Mouse (Mus musculus) adrenal gland, postnatal 25 days (tissue): ENCODE data around the gene Espnl. TPM values are rescaled to one million over a fixed set of nuclear protein-coding genes. Genes with fewer than 3 reads are reported as not detected.
A peak's percentile ranks its signal among the peaks of the same experiment; 100 is the strongest.

Source experiments
- DNase-seq: peaks from one replicate; pipeline ENCODE4 v3.0.0; 2021; ENCODE audit warnings: mixed read lengths
- long read RNA-seq: library from polyadenylated mRNA; stranded (forward); transcript quantifications from one replicate; pipeline ENCODE4 v2.0.0, GENCODE M21; 2021
- total RNA-seq: library from RNA; stranded (reverse); gene quantifications from 2 replicates; pipeline ENCODE4 v1.2.3, GENCODE M21; 2021

The Espnl gene
- total RNA-seq = not detected in 2 replicates
- long read RNA-seq = 0 reads

DNA sequence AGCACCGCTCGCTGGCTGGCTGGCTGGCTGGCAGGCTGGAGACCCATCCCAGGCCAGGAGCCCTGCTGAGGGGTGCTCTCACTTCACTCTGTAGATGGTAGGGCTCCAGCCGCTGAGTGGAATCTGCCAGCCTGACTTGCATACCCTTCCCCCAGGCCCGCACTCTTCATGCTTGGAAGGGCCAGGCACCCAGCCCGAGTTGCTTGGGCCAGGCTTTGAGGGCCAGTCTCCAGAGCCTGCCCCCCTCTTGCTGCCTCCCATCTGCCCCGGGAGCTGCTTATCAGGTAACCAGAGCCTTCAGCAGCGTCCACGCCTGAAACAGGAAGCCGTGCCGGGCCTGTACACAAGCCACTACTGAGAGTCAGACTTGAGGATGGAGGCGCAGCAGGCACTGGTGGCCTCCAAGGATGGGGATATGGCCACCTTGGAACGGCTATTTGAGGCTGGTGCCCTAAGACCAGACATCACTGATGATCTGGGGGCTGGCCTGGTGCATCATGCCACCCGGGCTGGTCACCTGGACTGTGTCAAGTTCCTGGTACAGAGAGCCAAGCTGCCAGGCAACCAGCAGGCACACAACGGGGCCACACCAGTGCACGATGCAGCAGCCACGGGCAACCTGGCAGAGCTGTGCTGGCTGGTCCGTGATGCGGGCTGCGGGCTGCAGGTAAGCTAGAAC is at the start of gene Espnl:
Gene Espnl (plus strand): TSS at position 316 of the 679 bp plus-strand sequence.
- no peak for DNase-seq

DNA sequence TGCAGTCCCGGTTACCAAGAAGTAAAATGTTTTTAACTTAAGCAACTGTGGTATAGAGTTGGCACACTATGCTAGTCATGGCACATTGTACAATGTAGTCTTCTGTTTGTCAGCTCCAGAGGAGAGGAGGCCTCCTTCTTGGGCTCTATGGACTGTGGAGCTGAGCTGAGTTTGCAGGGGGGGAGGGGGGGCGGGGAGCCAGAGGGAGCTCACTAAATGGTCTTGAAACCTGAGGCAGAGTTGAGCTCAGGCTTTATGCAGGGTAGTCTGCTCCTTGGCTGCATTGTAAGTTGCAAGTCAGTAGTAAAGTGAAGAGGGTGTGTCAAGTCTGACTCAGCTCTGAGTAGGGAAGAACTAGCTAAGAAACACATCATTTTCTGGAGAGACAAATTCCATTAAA is 49.6 kb upstream of the Espnl start:
- no peak for DNase-seq

DNA sequence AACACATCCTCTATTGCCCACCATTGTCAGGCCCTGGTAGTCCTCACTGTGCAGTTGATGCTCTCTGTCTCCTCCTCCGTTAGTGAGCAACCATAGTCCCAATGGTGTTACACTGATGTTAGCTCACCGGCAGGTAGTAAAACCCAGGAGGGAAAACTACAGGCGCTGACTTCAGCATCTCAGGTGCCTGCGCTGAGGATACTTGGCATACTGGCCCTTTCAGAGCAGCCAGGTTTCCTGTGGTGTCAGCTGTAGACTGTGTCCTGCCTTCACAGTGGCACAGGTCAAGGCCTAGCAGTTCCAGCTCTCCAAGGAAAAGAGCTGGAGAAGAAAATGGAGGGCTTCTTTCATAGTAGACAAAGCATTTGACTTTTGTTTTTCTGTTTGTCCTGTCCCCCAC is 45.3 kb upstream of the Espnl start:
- no peak for DNase-seq

DNA sequence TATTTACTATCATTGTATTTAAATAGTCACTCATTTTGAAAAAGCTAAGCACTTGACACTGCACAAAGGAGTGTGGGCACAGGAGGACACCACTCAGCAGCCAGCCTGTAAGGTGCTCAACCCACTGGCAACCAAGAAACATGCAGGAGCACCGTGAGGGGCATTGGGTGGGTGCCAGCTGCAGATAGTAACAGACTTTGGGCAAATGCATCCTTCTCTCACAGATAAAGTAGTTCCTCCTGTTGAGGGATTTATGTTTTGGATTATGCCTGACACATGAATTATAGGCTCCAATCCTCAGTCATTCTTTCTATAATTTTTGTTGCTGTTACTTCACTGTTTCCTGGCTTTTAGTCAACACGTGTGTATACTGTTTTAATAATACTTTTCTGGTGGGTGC is 44.4 kb upstream of the Espnl start:
- DNase-seq = no peak

DNA sequence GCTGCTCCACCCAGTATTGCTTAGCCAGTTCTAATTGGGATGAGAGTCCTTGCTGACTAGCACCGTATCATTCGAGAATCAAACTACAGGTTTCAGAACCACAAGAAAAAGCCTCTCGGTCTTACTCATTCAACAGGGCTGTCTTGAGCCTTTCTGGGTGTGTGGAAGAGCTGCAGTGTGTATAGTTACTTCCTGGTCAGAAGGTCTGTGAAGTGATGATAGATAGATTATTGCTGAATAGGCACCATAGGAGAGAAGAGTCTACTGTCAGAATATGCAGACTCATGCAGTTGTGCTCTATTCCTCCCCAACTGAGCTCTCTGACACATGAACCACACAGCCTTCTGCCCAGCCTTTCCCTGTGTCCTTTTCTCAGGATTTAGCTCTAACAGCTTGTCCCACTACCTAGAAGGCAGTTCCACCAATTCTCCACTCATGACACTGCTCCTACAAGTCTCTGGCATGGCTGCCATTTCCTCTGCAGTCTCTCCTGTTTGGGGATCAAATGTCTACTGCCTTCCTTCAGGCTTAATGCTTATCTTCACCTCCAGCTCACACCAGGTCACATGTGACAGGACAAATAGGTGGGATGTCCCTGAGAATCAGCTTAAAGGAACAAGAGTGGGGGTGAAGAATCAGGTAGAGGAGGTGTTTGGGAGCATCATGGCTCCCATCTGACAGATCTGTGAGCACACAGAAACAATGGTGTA is 43.3 kb upstream of the Espnl start:
- no peak for DNase-seq

GRCm38 (mm10) chr1:91279126-91279525 is 42.7 kb upstream of the Espnl start:
- DNase-seq = no peak

GRCm38 (mm10) chr1:91282582-91282981 is 39.3 kb upstream of the Espnl start:
- DNase-seq = no peak

DNA sequence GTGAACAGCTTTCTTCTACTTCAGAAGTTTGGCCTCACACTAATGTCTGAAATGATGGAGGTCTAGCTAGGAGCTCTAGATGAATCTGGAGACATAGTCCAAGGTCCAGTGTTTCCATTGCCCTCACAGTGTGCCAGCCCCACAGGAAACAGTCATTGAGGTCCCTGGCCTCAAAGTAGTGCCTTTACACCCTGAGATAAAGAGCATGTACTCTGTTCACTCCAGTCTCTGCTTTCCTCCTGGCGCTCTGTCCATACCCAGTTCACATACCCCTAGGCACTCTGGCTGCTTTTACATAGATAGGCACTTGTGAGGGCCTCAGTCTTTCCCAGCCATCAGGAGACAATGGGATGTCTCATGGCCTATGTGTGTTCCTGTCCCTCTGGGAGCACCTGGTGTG is 32.5 kb upstream of the Espnl start:
- no peak for DNase-seq

DNA sequence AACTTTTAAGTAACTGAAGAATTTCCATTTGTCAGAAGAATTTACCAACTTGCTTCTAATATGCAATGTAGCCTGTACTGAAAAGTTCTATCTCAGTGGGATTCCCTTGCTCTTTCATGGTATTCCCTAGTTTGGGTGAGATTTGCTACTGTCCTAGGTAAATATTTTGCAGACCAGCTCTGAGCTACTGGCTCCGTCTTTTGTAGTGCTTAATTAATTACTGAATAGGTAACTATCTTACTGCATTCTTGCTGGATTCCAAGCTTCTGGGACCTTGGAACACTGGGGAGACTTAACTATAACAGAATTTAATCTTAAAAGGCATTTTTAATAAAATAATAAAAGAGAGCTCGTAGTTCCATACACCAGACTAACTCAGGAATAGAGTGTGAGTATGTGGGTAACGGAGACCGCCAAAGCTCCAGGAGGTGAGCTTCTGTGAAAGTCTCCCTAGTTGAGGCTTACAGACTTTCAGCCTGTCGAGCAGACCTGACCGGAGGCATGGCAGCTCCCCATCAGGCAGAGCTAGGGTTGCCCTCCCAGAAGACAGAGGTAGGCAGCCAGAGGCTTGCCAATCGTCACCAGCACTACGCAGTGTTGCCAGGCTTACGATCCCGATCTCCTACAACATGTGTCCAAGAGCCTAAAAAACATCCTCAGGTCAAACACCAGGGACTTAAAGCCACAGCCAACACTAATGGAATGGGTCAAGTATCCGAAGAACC is 29.6 kb upstream of the Espnl start:
- DNase-seq = no peak

DNA sequence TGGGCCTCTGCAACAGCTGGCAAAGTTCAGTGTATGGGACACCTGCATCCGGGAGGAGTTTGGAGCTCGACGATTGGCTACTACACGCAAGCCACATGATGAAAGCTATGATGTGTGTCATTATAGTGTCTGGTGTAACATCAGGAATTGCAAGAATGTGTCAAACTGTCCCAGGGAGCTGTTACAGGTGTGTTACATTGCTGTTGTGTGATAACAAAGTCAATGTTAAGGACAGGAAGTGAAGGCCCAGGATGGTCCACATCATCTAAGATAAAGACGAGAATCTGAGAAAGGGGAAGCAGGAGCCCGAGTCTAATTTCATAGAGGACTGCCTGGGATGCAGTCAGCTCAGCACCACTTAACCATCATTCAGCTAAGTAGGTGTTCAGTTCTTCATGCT is 26.3 kb upstream of the Espnl start:
- DNase-seq = no peak

GRCm38 (mm10) chr1:91297799-91298744 is 23.8 kb upstream of the Espnl start, which contains the start of gene Scly:
Gene Scly, plus strand, starts transcription at chr1:91298338.
- peak; percentile 95 for DNase-seq

DNA sequence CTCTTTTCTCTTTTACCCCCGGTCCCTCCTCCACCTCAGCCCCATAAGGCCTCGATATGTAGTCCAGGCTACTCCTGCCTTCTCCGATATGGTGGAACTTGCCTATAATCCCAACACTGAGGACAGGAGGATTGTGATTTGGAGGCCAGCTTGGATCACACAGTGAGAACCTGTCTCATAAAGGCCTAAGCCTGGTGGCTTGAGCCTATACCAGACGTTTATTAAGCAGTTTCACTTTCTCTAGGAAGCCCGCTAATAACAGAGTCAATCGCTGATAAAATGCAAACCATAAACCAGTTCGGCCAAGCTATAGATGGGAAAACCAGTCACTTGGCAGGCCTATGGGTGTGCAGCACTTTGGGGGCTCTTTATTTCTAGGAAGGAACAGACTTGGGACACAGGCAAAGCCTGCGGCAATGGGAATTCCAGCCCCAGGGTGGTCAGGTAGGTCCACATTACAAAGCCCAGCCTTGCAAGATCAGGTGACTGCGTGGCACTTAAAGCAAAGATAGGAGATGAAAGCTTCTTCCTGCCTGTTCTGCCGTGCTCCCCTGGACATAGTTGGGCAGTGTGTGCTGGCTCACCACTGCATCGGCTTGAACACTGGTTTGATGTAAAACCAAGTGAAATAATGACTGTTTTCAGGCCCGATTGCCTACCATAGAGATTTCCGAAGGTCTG is 22.7 kb upstream of the Espnl start:
- DNase-seq = no peak

GRCm38 (mm10) chr1:91299707-91300426 is 22.0 kb upstream of the Espnl start:
- no peak for DNase-seq

DNA sequence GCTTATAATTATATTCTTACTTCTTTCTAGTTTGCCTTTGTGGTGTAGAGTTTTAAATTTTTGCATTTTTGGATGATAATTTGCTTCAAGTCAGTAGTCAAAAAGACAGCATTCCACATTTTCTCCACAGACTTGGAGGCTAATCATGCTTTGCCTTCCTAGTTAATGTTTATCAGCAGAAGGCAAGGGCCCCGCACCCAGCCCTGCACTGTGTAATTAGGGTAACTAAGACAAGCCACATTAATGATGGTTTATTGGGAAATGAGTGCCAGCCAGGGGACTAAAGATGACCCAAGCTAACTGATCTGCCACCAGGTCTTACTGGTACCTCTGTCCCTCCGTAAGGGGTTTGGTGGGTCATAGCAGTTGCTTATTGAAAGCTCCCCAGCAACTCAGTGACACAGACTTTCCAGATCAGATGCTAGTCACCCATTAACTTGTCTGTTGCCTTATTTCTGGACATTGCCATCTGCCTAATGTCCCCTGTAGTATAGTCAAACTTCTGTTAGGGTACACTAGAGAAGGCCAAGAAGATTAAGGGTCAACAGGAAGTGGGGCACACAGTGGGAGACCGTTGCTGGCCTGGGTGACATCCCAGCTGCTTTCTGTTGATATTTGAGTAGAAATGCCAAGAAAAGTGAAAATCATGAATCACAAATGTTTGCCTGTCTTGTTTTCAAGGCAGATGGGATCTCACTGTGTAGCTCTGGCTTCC is 20.5 kb upstream of the Espnl start:
- no peak for DNase-seq

GRCm38 (mm10) chr1:91302021-91302420 is 19.9 kb upstream of the Espnl start:
- no peak for DNase-seq

GRCm38 (mm10) chr1:91304621-91305020 is 17.3 kb upstream of the Espnl start:
- no peak for DNase-seq

GRCm38 (mm10) chr1:91309366-91310085 is 12.3 kb upstream of the Espnl start:
- DNase-seq = no peak

- no peak for DNase-seq
Measured at GRCm38 (mm10) chr1:91312273-91312672, 9.6 kb upstream of the Espnl start.

DNA sequence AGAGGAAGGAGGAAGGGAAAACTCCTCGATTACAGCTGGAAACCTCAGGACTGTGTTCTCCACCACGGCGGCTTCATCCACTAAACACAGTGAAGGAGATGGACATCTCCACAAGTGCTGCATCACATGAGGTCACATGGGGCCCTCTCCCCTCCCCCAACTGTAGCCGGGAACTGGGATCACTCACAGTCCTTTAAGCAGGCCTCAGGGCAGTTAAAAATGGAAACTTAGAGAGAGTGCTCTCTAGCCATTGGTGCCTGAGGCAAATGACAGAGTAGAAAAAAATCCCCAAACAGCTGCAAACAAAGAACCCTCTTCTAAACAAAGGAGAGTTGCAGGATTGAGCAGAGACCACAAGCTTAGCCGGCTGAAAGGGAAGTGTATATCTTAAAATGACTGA is 8.6 kb upstream of the Espnl start:
- DNase-seq = no peak
